Mouse (Mus musculus): ENCODE results near the gene Anks4b.
A peak's percentile ranks its signal among the peaks of the same experiment; 100 is the strongest.

The Anks4b gene

GRCm38 (mm10) chr7:120188946-120189345 lies 15.3 kb downstream of the Anks4b start:
- no peak for DNase-seq (ENCODE audit: low read depth, low spot score)

- no peak for DNase-seq (ENCODE audit: low read depth, low spot score)
Observed at GRCm38 (mm10) chr7:120189369-120190149, 15.9 kb downstream of the Anks4b start.

- no peak for DNase-seq (ENCODE audit: low read depth, low spot score)
Observed at GRCm38 (mm10) chr7:120190150-120190665, 16.6 kb downstream of the Anks4b start.

GRCm38 (mm10) chr7:120192207-120192606 lies 18.5 kb downstream of the Anks4b start:
- DNase-seq (ENCODE audit: low read depth, low spot score): no peak

GRCm38 (mm10) chr7:120192816-120193215 lies 19.2 kb downstream of the Anks4b start:
- DNase-seq (ENCODE audit: low read depth, low spot score): no peak

- no peak for DNase-seq (ENCODE audit: low read depth, low spot score)
Observed at GRCm38 (mm10) chr7:120195207-120195606, 21.5 kb downstream of the Anks4b start.

- no peak for DNase-seq (ENCODE audit: low read depth, low spot score)
Observed at GRCm38 (mm10) chr7:120201231-120201744, 27.6 kb downstream of the Anks4b start.

GRCm38 (mm10) chr7:120201771-120202170 lies 28.1 kb downstream of the Anks4b start, which contains the start of gene Crym:
Gene Crym (minus strand): TSS chr7:120202111.
- no peak for DNase-seq (ENCODE audit: low read depth, low spot score)

GRCm38 (mm10) chr7:120203789-120204188 lies 30.1 kb downstream of the Anks4b start, which contains the start of gene Abca14:
Gene Abca14 (plus strand): TSS chr7:120203961.
- peak; percentile 34 for DNase-seq (ENCODE audit: low read depth, low spot score)

- DNase-seq (ENCODE audit: low read depth, low spot score): no peak
Observed at GRCm38 (mm10) chr7:120205989-120206388, 32.3 kb downstream of the Anks4b start.

- DNase-seq (ENCODE audit: low read depth, low spot score): no peak
Observed at GRCm38 (mm10) chr7:120228541-120228940, 54.9 kb downstream of the Anks4b start.
